Mouse (Mus musculus) small intestine, adult 2 months (tissue): Measurements from ENCODE around the gene Patz1. TPM values are rescaled to one million over a fixed set of nuclear protein-coding genes. Genes with fewer than 3 reads are reported as not detected.

Experiments
- H3K27ac ChIP-seq: fragments of 200-500 bp; 2 replicates; pipeline ENCODE4 v1.5.1; 2012; ENCODE audit warnings: low read depth, low read length, control low read depth, inconsistent platforms; ENCODE audit not compliant: insufficient read depth
- H3K27me3 ChIP-seq: fragments of 200-500 bp; 2 replicates; pipeline ENCODE4 v1.6.1; 2012; ENCODE audit warnings: mild to moderate bottlenecking, moderate library complexity, low read length, inconsistent platforms; ENCODE audit not compliant: control insufficient read depth, insufficient read depth
- H3K36me3 ChIP-seq: fragments of 200-500 bp; 2 replicates; pipeline ENCODE4 v1.6.1; 2012; ENCODE audit warnings: mild to moderate bottlenecking, low read length, control low read depth, inconsistent platforms; ENCODE audit not compliant: control insufficient read depth, insufficient read depth
- H3K4me1 ChIP-seq: fragments of 200-500 bp; 2 replicates; pipeline ENCODE4 v1.6.1; 2012; ENCODE audit warnings: low read length, inconsistent platforms, mixed read lengths; ENCODE audit not compliant: control insufficient read depth, insufficient read depth, insufficient read length
- H3K4me3 ChIP-seq: fragments of 200-500 bp; 2 replicates; pipeline ENCODE4 v1.5.1; 2012; ENCODE audit warnings: low read depth, mild to moderate bottlenecking, control low read depth, inconsistent platforms, low read length, moderate library complexity
- CTCF ChIP-seq: fragments of 200-500 bp; IDR thresholded peaks from 2 replicates; pipeline ENCODE4 v1.5.1; 2012; ENCODE audit warnings: low read depth, mild to moderate bottlenecking, control low read depth, inconsistent platforms, low read length, moderate library complexity, mixed read lengths; ENCODE audit not compliant: insufficient replicate concordance, insufficient read length; ENCODE audit errors: extremely low read depth
- POLR2A ChIP-seq: fragments of 200-500 bp; IDR thresholded peaks from 2 replicates; pipeline ENCODE4 v1.6.1; 2012; ENCODE audit warnings: low read depth, mild to moderate bottlenecking, control low read depth, inconsistent platforms, low read length, moderate library complexity
- WGBS: fragments of 180-500 bp; shearing (Covaris S2); methylation state at CpG from one replicate; pipeline ENCODE4 v1.1.7; 2018; 5-methylcytosine and 5-hydroxymethylcytosine counted together
- polyA plus RNA-seq: library from polyadenylated mRNA; depleted of rRNA; stranded (reverse); fragments of >200 nt; gene quantifications from 2 replicates; pipeline ENCODE4 v1.2.3, GENCODE M21; 2012; rRNA removed

The Patz1 gene
- polyA plus RNA-seq: 7.8 and 15.1 TPM in 2 replicates

DNA sequence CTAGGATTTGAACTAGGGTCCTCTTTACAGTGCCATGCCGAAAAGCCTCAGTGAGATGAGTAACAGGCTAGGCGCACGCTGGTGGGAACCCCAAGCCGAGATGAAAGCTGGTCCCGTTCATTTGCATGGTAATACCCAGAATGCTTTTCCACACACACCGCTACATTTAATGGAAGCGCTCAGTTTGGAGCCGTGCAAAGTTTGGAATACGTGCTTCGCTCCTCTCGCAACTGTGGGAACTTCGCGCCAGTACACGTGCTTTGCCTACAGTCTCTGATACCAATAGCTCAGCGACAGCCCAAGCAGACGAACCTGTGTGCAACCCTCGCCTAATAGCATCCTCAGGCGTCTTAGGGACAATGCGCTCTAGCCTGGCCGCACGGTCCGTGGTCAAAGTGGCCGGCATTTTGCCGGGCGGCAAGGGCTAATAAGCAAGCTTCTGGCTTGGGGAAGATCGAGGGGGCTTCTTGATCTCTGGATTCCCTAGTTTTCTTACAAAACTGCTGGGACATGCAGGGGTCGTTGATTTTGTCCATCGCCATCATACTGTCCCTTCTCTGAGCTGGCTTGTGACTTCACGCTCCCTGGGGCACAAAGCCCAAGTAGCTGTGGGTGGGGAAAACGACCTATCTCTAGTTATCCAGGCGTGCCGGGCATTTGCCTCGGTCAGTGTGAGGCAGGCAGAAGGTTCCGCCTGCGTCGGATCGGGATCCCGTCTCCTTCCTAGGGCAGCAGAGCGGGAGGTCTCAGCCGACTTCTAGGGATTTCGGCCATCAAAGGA is at the start of gene Patz1:
Gene Patz1 (plus strand): TSS at position 354 of the 781 bp plus-strand sequence.
- peak; percentile 20; the same call in 1 of the 2 replicates for TF ChIP-seq POLR2A
- no peak for TF ChIP-seq CTCF
- under 1% methylated on average over 41 of the region's 41 CpGs for WGBS
- peak within 1 kb of the TSS; percentile 89 for H3K27ac ChIP-seq

DNA sequence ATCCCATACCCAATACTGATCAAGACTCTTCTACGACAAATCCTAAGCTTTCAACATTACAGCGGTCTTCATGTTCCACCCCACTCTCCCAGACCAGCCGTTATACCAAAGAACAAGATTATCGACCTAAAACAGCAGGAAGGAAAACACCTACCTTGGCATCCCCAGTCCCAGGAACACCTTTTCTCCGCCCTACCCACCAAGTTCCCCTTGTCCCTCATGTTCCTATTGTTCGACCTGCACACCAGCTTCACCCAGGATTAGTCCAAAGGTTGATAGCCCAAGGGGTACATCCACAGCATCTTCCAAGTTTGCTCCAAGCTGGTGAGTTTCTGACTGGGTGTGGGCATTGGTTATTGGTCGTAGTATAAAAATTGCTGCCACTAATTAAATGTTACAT is 46.3 kb upstream of the Patz1 start:
- WGBS: 92% methylated on average over 7 of the region's 7 CpGs
- H3K27me3 ChIP-seq: no peaks in the 10 kb centered on the region
- TF ChIP-seq POLR2A: no peak
- TF ChIP-seq CTCF: no peak
- H3K36me3 ChIP-seq: peaks cover 68% of the 10 kb centered on the region
- H3K27ac ChIP-seq: no peak overlapping the region
- no peak overlapping the region for H3K4me3 ChIP-seq
- H3K4me1 ChIP-seq: no peaks in the 10 kb centered on the region

More for the DNA sequence above, at the start of gene Patz1:
- H3K4me1 ChIP-seq: peaks cover 11% of the 10 kb centered on the region
- H3K4me3 ChIP-seq: peak within 1 kb of the TSS; percentile 91
- no peaks in the 10 kb centered on the region for H3K27me3 ChIP-seq
- H3K36me3 ChIP-seq: no peaks in the 10 kb centered on the region

DNA sequence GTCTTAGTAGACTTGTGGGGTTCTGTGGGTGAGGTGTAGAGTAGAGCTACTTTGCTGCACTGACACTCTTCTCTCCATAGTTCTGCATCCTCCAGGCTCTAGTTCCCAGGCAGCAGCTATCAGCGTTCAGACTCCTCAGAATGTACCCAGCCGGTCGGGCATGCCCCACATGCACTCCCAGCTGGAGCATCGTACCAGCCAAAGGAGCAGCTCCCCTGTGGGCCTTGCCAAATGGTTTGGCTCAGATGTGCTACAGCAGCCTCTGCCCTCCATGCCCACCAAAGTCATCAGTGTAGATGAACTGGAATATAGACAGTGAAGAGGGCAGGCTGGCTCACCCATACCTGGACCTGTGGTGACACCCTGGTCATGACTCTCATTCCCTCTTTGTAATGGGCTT is 44.9 kb upstream of the Patz1 start:
- Histone ChIP-seq H3K36me3 (peaks cover 77% of the 10 kb centered on the region), H3K4me3 (no peak overlapping the region), H3K4me1 (no peaks in the 10 kb centered on the region), H3K27me3 (no peaks in the 10 kb centered on the region), H3K27ac (no peak overlapping the region)
- TF ChIP-seq CTCF: no peak
- no peak for TF ChIP-seq POLR2A
- 75% methylated on average over 4 of the region's 4 CpGs for WGBS

- no peak overlapping the region for H3K4me3 ChIP-seq
- no peak for TF ChIP-seq CTCF
- TF ChIP-seq POLR2A: no peak
- H3K4me1 ChIP-seq: no peaks in the 10 kb centered on the region
- H3K36me3 ChIP-seq: peaks cover 81% of the 10 kb centered on the region
- no peaks in the 10 kb centered on the region for H3K27me3 ChIP-seq
- WGBS: 73% methylated on average over 2 of the region's 2 CpGs
- H3K27ac ChIP-seq: no peak overlapping the region
These were observed 41.3 kb upstream of the Patz1 start for GRCm38 (mm10) chr11:3247387-3247786.

DNA sequence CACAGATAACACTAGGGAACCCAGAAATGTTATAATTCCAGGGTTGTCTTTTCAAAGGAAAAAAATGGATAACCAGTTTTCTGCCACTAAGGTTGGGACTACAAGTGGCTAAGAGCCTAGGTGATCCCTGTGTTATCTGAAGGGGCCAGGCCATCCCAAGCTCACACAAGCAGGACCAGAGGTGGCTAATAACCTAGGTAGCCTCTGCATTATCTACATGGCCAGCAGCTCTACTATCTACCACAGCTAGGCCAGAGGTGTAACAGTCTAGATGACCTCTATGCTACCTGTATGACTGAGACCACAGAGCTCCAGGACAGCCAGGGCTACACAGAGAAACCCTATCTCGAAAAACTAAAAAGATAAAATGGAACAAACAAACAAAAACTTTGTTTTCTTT is 29.1 kb upstream of the Patz1 start:
- Histone ChIP-seq H3K27me3 (no peaks in the 10 kb centered on the region), H3K36me3 (peaks cover 40% of the 10 kb centered on the region), H3K4me3 (no peak overlapping the region), H3K4me1 (no peaks in the 10 kb centered on the region), H3K27ac (no peak overlapping the region)
- 88% methylated on average over 1 of the region's 1 CpGs for WGBS
- TF ChIP-seq POLR2A (no peak), CTCF (no peak)

GRCm38 (mm10) chr11:3265291-3266078 is 23.2 kb upstream of the Patz1 start:
- Histone ChIP-seq H3K27me3 (no peaks in the 10 kb centered on the region), H3K36me3 (peaks cover 14% of the 10 kb centered on the region), H3K4me3 (peak overlapping the region; percentile 87), H3K4me1 (peaks cover 5% of the 10 kb centered on the region; the same call in 1 of the 2 replicates), H3K27ac (peak overlapping the region; percentile 37; the same call in 1 of the 2 replicates)
- WGBS: 2% methylated on average over 26 of the region's 26 CpGs
- TF ChIP-seq CTCF (no peak), POLR2A (no peak)

GRCm38 (mm10) chr11:3266079-3266685 is 22.5 kb upstream of the Patz1 start, which contains the start of gene Drg1:
Drg1 (minus strand) TSS chr11:3266415.
- Histone ChIP-seq H3K36me3 (peaks cover 10% of the 10 kb centered on the region), H3K4me3 (peak within 1 kb of the TSS; percentile 87), H3K27me3 (no peaks in the 10 kb centered on the region), H3K27ac (peak within 1 kb of the TSS; percentile 37), H3K4me1 (peaks cover 5% of the 10 kb centered on the region; the same call in 1 of the 2 replicates)
- TF ChIP-seq CTCF: no peak
- peak; percentile 98 for TF ChIP-seq POLR2A
- WGBS: under 1% methylated on average over 72 of the region's 72 CpGs
